In genomic region chr2:154407063-154407642, GRCm38 (mm10) we compare ENCODE assay signal across 8 mouse cellular contexts. TPM values are rescaled to one million over a fixed set of nuclear protein-coding genes. Genes with fewer than 3 reads are reported as not detected.
DNase-seq lines count a peak whose midpoint lies in the region; ATAC-seq and TF ChIP-seq lines count a peak whose summit lies in the region.

No protein-coding gene starts in this region.

- H3K4me2 ChIP-seq in lung, postnatal 0 days (replicated peaks; ENCODE audit: low read depth, low read length): peak overlapping the region; percentile 85
- peak overlapping the region; percentile 59 for H3K4me2 ChIP-seq in hindbrain, embryonic 14.5 days (replicated peaks)
- H3K4me2 ChIP-seq in midbrain, postnatal 0 days (ENCODE audit: low read depth, low read length, poor library complexity, severe bottlenecking): peak overlapping the region; percentile 69

- TF ChIP-seq CTCF in lung, postnatal 0 days (IDR thresholded peaks at IDR 0.05): no peak
- TF ChIP-seq CTCF in midbrain, postnatal 0 days (IDR thresholded peaks at IDR 0.05): no peak

- H3K27me3 ChIP-seq in lung, postnatal 0 days (replicated peaks; ENCODE audit: insufficient read depth, low read length): no peaks in the 10 kb centered on the region
- no peaks in the 10 kb centered on the region for H3K27me3 ChIP-seq in hindbrain, embryonic 14.5 days (ENCODE audit: control insufficient read depth, insufficient read depth, low read length)
- no peaks in the 10 kb centered on the region; the same call in 1 of the 2 replicates for H3K27me3 ChIP-seq in midbrain, postnatal 0 days (ENCODE audit: insufficient read depth, low read length)

- DNase-seq in adrenal gland, adult 8-10 months: peak; percentile 29
- DNase-seq in adrenal gland, postnatal 25 days: no peak
- DNase-seq in lung, postnatal 0 days (ENCODE audit: low spot score): no peak
- no peak for DNase-seq in lung, postnatal 36 days
- no peak for DNase-seq in hindbrain, embryonic 14.5 days (ENCODE audit: low spot score)
- no peak for DNase-seq in midbrain, postnatal 0 days (ENCODE audit: low spot score)
- no peak for DNase-seq in layer of hippocampus, postnatal 14 days (ENCODE audit: low spot score in 2 of 2)
- no peak for DNase-seq in retina, embryonic 14.5 days (ENCODE audit: low spot score)

- 33% methylated on average over 11 of the region's 11 CpGs for WGBS in lung, postnatal 0 days
- 33% methylated on average over 11 of the region's 11 CpGs for WGBS in hindbrain, embryonic 14.5 days
- 32% methylated on average over 11 of the region's 11 CpGs for WGBS in midbrain, postnatal 0 days

- H3K9ac ChIP-seq in lung, postnatal 0 days (replicated peaks; ENCODE audit: low read depth): peak overlapping the region; percentile 48; the same call in 1 of the 2 replicates
- H3K9ac ChIP-seq in hindbrain, embryonic 14.5 days: peak overlapping the region; percentile 65
- H3K9ac ChIP-seq in midbrain, postnatal 0 days (replicated peaks; ENCODE audit: low read length, poor library complexity, severe bottlenecking): peak overlapping the region; percentile 75

- ATAC-seq in lung, postnatal 0 days: no peak
- ATAC-seq in hindbrain, embryonic 14.5 days (ENCODE audit: low FRiP score): no peak
- no peak for ATAC-seq in midbrain, postnatal 0 days (ENCODE audit: low FRiP score)

- no peaks in the 10 kb centered on the region for H3K36me3 ChIP-seq in lung, postnatal 0 days (ENCODE audit: insufficient read depth, low read length)
- no peaks in the 10 kb centered on the region for H3K36me3 ChIP-seq in hindbrain, embryonic 14.5 days (replicated peaks; ENCODE audit: control insufficient read depth, insufficient read depth)
- H3K36me3 ChIP-seq in midbrain, postnatal 0 days (ENCODE audit: insufficient read depth, low read length): no peaks in the 10 kb centered on the region

- peak overlapping the region; percentile 59 for H3K4me3 ChIP-seq in lung, postnatal 0 days (ENCODE audit: low read depth, low read length)
- peak overlapping the region; percentile 67 for H3K4me3 ChIP-seq in hindbrain, embryonic 14.5 days (replicated peaks; ENCODE audit: low read length)
- H3K4me3 ChIP-seq in midbrain, postnatal 0 days (ENCODE audit: low read depth, low read length): peak overlapping the region; percentile 57

- TF ChIP-seq EP300 in lung, postnatal 0 days (IDR thresholded peaks at IDR 0.05): no peak

- no peak overlapping the region for H3K27ac ChIP-seq in lung, postnatal 0 days (ENCODE audit: low read length)
- no peak overlapping the region for H3K27ac ChIP-seq in hindbrain, embryonic 14.5 days
- H3K27ac ChIP-seq in midbrain, postnatal 0 days (ENCODE audit: low read depth, low read length): peak overlapping the region; percentile 65

- H3K9me3 ChIP-seq in lung, postnatal 0 days (ENCODE audit: low read length): no peaks in the 10 kb centered on the region
- H3K9me3 ChIP-seq in hindbrain, embryonic 14.5 days (ENCODE audit: control insufficient read depth, low read length): no peaks in the 10 kb centered on the region
- H3K9me3 ChIP-seq in midbrain, postnatal 0 days (ENCODE audit: low read length): no peaks in the 10 kb centered on the region

- H3K4me1 ChIP-seq in lung, postnatal 0 days (ENCODE audit: insufficient read depth, low read depth, low read length): peaks cover 19% of the 10 kb centered on the region; the same call in 1 of the 2 replicates
- H3K4me1 ChIP-seq in hindbrain, embryonic 14.5 days (replicated peaks; ENCODE audit: control insufficient read depth, insufficient read depth, low read length): no peaks in the 10 kb centered on the region; the same call in 1 of the 2 replicates
- H3K4me1 ChIP-seq in midbrain, postnatal 0 days (ENCODE audit: insufficient read depth, low read length): peaks cover 12% of the 10 kb centered on the region; the same call in 1 of the 2 replicates

RNA-seq across cellular contexts. Expression of gene Snta1, which starts 0.7 kb away (rescaled TPM):
- 10 to 100 TPM; 21.3 to 37.6 (median 31.5) TPM for total RNA-seq in adrenal gland, adult 8-10 months (2022)
- 21.9 and 24.7 TPM in 2 replicates for total RNA-seq in adrenal gland, postnatal 25 days (2021)
- 7.7 and 8.0 TPM in 2 replicates for polyA plus RNA-seq in lung, postnatal 0 days (2015; fragmentation: Nextera tagmentation; extraction: Ambion mirVana)
- polyA plus RNA-seq in hindbrain, embryonic 14.5 days (2014; fragmentation: Nextera tagmentation; extraction: Ambion mirVana): 7.0 and 7.1 TPM in 2 replicates
- 28.0 and 32.0 TPM in 2 replicates for total RNA-seq in midbrain, postnatal 0 days (2014; rRNA removed)
- 15.4 and 15.8 TPM in 2 replicates for polyA plus RNA-seq in midbrain, postnatal 0 days (2015; fragmentation: Nextera tagmentation; extraction: Ambion mirVana)
- 10 to 100 TPM; 43.6 to 47.1 TPM for total RNA-seq in layer of hippocampus, postnatal 14 days (2021)

RNA-seq across cellular contexts. Expression of gene Cbfa2t2, which starts 29.1 kb away (rescaled TPM):
- total RNA-seq in adrenal gland, adult 8-10 months (2022): 10 to 100 TPM; 34.0 to 55.4 (median 43.4) TPM
- 40.7 and 50.1 TPM in 2 replicates for total RNA-seq in adrenal gland, postnatal 25 days (2021)
- polyA plus RNA-seq in lung, postnatal 0 days (2015; fragmentation: Nextera tagmentation; extraction: Ambion mirVana): 14.6 and 16.6 TPM in 2 replicates
- polyA plus RNA-seq in hindbrain, embryonic 14.5 days (2014; fragmentation: Nextera tagmentation; extraction: Ambion mirVana): 44.6 and 48.0 TPM in 2 replicates
- total RNA-seq in midbrain, postnatal 0 days (2014; rRNA removed): 53.2 and 57.8 TPM in 2 replicates
- polyA plus RNA-seq in midbrain, postnatal 0 days (2015; fragmentation: Nextera tagmentation; extraction: Ambion mirVana): 30.0 and 31.3 TPM in 2 replicates
- total RNA-seq in layer of hippocampus, postnatal 14 days (2021): 10 to 100 TPM; 43.3 to 50.4 TPM

RNA-seq across cellular contexts. Expression of gene Cdk5rap1, which starts 34.3 kb away (rescaled TPM):
- 10 to 100 TPM; 13.7 to 25.4 (median 18.6) TPM for total RNA-seq in adrenal gland, adult 8-10 months (2022)
- 12.4 and 18.2 TPM in 2 replicates for total RNA-seq in adrenal gland, postnatal 25 days (2021)
- polyA plus RNA-seq in lung, postnatal 0 days (2015; fragmentation: Nextera tagmentation; extraction: Ambion mirVana): 5.6 and 18.9 TPM in 2 replicates
- 14.2 and 20.3 TPM in 2 replicates for polyA plus RNA-seq in hindbrain, embryonic 14.5 days (2014; fragmentation: Nextera tagmentation; extraction: Ambion mirVana)
- 10.8 and 12.4 TPM in 2 replicates for total RNA-seq in midbrain, postnatal 0 days (2014; rRNA removed)
- polyA plus RNA-seq in midbrain, postnatal 0 days (2015; fragmentation: Nextera tagmentation; extraction: Ambion mirVana): 5.4 and 6.2 TPM in 2 replicates
- 10 to 100 TPM; 14.4 to 16.0 TPM for total RNA-seq in layer of hippocampus, postnatal 14 days (2021)
